Mouse (Mus musculus) small intestine, adult 10 weeks (tissue): ENCODE measurements around the gene Olfr406. TPM values are rescaled to one million over a fixed set of nuclear protein-coding genes. Genes with fewer than 3 reads are reported as not detected.

Experiments
- polyA plus RNA-seq: library from polyadenylated mRNA; stranded (reverse); fragments of 350-450 nt; fragmentation: Illumina TruSeq; extraction: RNeasy Lipid Tissue Mini Kit (QIAGEN cat#74804); gene quantifications from one replicate; pipeline ENCODE4 v1.2.3, GENCODE M21; 2014; ENCODE audit warnings: low replicate concordance

The Olfr406 gene
- not detected for polyA plus RNA-seq

GRCm38 (mm10) chr11:74259508-74259907 lies at the start of gene Olfr406:
Gene Olfr406, plus strand, starts transcription at chr11:74259808.

GRCm38 (mm10) chr11:74211279-74211678 lies 48.3 kb upstream of the Olfr406 start, which contains the start of gene Olfr43:
Gene Olfr43, minus strand, starts transcription at chr11:74211379.

GRCm38 (mm10) chr11:74283436-74283835 lies 23.8 kb downstream of the Olfr406 start, which contains the start of gene Olfr59:
Gene Olfr59, plus strand, starts transcription at chr11:74283736.

Other genes starting within 250 kb of the Olfr406 start
- not detected for gene Olfr139, start 203.3 kb upstream of the Olfr406 start, polyA plus RNA-seq
- not detected for gene Olfr399, start 203.2 kb upstream of the Olfr406 start, polyA plus RNA-seq
- gene Zfp616, start 189.9 kb upstream of the Olfr406 start, polyA plus RNA-seq: not detected
- not detected for gene Olfr401, start 146.1 kb upstream of the Olfr406 start, polyA plus RNA-seq
- not detected for gene Olfr402, start 106.3 kb upstream of the Olfr406 start, polyA plus RNA-seq
- not detected for gene Olfr403, start 73.6 kb upstream of the Olfr406 start, polyA plus RNA-seq
- gene Olfr43, start 48.4 kb upstream of the Olfr406 start, polyA plus RNA-seq: not detected
- not detected for gene Olfr59, start 23.9 kb downstream of the Olfr406 start, polyA plus RNA-seq
- gene Olfr410, start 78.2 kb downstream of the Olfr406 start, polyA plus RNA-seq: not detected
- not detected for gene Olfr411, start 92.8 kb downstream of the Olfr406 start, polyA plus RNA-seq
- not detected for gene Olfr412, start 102.3 kb downstream of the Olfr406 start, polyA plus RNA-seq